Mouse (Mus musculus) lung, embryonic 14.5 days (tissue): Measurements from ENCODE around the gene Ddx1. TPM values are rescaled to one million over a fixed set of nuclear protein-coding genes. Genes with fewer than 3 reads are reported as not detected.

ENCODE experiments used
- ATAC-seq: fragments of 200-750 bp; cut with Nextera tagmentation; 2 replicates; pipeline ENCODE4 v1.8.0; 2017; ENCODE audit warnings: mild to moderate bottlenecking, moderate TSS enrichment, moderate library complexity; ENCODE audit not compliant: insufficient read depth
- DNase-seq: peaks from one replicate; pipeline ENCODE4 v3.0.0-alpha.2; 2015
- H3K27ac ChIP-seq: fragments of 300-500 bp; sonication (generic); 2 replicates; pipeline ENCODE4 v1.5.1; 2014; ENCODE audit warnings: low read depth, mild to moderate bottlenecking, moderate library complexity
- H3K27me3 ChIP-seq: fragments of 300-500 bp; sonication (generic); 2 replicates; pipeline ENCODE4 v1.6.1; 2014; ENCODE audit warnings: low read length, control low read depth; ENCODE audit not compliant: insufficient read depth
- H3K36me3 ChIP-seq: fragments of 300-500 bp; sonication (generic); 2 replicates; pipeline ENCODE4 v1.6.1; 2014; ENCODE audit warnings: control low read depth; ENCODE audit not compliant: insufficient read depth
- H3K4me1 ChIP-seq: fragments of 300-500 bp; sonication (generic); 2 replicates; pipeline ENCODE4 v1.6.1; 2014; ENCODE audit warnings: antibody characterized with exemption, control low read depth; ENCODE audit not compliant: insufficient read depth
- H3K4me2 ChIP-seq: fragments of 300-500 bp; sonication (generic); 2 replicates; pipeline ENCODE4 v1.6.1; 2014; ENCODE audit warnings: mild to moderate bottlenecking
- H3K4me3 ChIP-seq: fragments of 300-500 bp; sonication (generic); 2 replicates; pipeline ENCODE4 v1.5.1; 2014; ENCODE audit warnings: low read depth, low read length
- H3K9ac ChIP-seq: fragments of 300-500 bp; sonication (generic); 2 replicates; pipeline ENCODE4 v1.6.1; 2014
- H3K9me3 ChIP-seq: fragments of 300-500 bp; sonication (generic); 2 replicates; pipeline ENCODE4 v1.6.1; 2016; ENCODE audit warnings: low read depth, low read length, control low read depth
- CTCF ChIP-seq: IDR thresholded peaks from 2 replicates; pipeline ENCODE4 v1.5.1; 2016; ENCODE audit warnings: antibody characterized with exemption, low read depth
- WGBS: fragments of 180-500 bp; shearing (Covaris S2); extraction: QIAGEN DNeasy Blood & Tissue Kit; methylation state at CpG from one replicate; pipeline ENCODE4 v1.1.7; 2014; 5-methylcytosine and 5-hydroxymethylcytosine counted together
- polyA plus RNA-seq: library from polyadenylated mRNA; unstranded; fragments of >200 nt; fragmentation: Nextera tagmentation; extraction: Ambion mirVana; gene quantifications from 2 replicates; pipeline ENCODE4 v1.2.1, GENCODE M21; 2014

The Ddx1 gene
- polyA plus RNA-seq, 1 experiment from 2014 or later = 174 TPM

DNA sequence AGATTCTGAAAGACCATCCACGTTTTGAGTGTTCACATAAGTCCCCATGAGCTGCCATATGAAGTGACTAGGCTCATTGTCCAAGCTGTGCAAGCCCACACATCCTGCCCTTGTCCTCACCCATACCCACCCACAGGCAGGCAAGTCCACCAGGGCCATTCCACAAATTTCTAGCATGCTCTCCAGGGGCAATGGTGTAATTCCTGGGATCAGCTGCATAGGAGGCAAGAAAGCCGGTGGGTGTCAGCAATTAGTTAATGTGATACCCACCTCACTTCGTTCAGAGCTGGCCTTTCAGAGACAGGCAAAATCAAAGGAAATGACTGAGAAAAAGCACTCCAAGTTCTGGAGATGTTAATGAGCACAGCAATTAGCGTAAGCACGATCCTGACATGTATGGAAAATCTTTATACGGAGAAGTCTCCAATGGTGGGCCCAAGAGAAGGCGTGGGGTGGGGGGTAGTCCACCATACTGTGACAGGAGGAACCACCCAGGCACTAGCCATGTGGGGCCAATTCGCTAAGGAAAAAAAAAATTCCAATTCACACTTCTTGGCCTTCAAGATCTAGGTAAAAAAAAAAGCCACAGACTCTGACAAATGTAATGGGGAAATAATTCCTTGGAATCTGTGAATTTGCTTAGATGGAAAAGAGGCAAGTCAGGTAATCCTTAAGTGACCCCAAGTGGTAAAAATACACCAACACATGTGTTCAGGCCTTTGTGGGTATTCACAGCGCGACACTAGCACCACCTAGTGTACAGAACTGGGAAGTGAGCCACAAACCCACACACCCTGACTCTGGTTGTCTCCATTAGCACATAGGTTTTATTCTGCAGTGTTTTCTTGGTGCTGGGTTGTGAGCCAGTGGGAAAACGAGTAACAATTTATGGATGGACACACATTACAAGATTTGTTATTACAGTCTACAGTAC lies 34.4 kb downstream of the Ddx1 start:
- Histone ChIP-seq H3K36me3 (peaks cover 24% of the 10 kb centered on the region), H3K27ac (no peak overlapping the region), H3K9me3 (0 out of 2 replicates have a peak, but pooled peaks cover 3% of the 10 kb centered on the region), H3K4me2 (no peak overlapping the region), H3K4me3 (no peak overlapping the region), H3K27me3 (no peaks in the 10 kb centered on the region), H3K4me1 (no peaks in the 10 kb centered on the region), H3K9ac (no peak overlapping the region)
- ATAC-seq (peak; percentile 88), DNase-seq (peak; percentile 96)
- WGBS = 27% methylated on average over 11 of the region's 11 CpGs
- TF ChIP-seq CTCF = peak; percentile 100

DNA sequence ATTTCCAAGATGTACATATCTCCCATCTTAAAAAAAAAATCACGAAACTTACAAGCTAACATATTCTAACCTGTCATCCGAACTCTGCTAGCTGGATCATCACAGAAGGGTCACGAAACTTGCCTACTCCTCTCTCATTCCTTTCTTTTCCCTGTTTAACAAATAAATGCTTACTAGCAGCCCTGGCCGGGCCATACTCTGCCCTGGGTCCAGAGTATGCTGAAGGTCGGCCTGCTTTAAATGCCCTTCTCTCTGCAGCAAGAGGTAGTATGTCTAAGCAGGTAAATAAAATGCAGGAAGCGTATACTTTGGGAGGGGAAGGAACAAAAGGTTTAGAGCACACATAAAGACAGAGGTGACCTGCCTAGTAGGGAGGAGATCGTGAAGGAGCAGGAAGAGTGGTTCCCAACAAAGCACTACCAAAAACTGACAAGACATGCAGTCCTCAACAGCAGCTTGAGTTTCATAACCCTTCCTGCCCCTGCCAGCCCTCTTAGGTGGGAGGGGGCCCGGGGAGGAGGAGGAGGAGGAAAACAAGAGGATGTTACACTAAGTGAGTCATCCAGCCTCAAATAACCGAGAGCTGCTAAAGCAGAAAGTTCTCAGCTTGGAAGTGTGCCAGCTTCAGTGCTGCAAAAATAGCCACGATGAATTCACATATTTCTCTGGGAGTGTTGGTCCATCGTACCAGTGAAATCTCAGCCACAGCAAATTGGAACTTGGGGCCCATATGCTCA lies 37.1 kb downstream of the Ddx1 start:
- 50% methylated on average over 11 of the region's 11 CpGs for WGBS
- DNase-seq = peak; percentile 90
- Histone ChIP-seq H3K4me1 (no peaks in the 10 kb centered on the region), H3K36me3 (0 out of 2 replicates have a peak, but pooled peaks cover 2% of the 10 kb centered on the region), H3K4me2 (no peak overlapping the region), H3K9ac (no peak overlapping the region), H3K27me3 (no peaks in the 10 kb centered on the region), H3K9me3 (0 out of 2 replicates have a peak, but pooled peaks cover 3% of the 10 kb centered on the region), H3K4me3 (no peak overlapping the region), H3K27ac (peak overlapping the region; percentile 6; the same call in 1 of the 2 replicates)
- TF ChIP-seq CTCF = no peak
- peak; percentile 16; the same call in 1 of the 2 replicates for ATAC-seq

DNA sequence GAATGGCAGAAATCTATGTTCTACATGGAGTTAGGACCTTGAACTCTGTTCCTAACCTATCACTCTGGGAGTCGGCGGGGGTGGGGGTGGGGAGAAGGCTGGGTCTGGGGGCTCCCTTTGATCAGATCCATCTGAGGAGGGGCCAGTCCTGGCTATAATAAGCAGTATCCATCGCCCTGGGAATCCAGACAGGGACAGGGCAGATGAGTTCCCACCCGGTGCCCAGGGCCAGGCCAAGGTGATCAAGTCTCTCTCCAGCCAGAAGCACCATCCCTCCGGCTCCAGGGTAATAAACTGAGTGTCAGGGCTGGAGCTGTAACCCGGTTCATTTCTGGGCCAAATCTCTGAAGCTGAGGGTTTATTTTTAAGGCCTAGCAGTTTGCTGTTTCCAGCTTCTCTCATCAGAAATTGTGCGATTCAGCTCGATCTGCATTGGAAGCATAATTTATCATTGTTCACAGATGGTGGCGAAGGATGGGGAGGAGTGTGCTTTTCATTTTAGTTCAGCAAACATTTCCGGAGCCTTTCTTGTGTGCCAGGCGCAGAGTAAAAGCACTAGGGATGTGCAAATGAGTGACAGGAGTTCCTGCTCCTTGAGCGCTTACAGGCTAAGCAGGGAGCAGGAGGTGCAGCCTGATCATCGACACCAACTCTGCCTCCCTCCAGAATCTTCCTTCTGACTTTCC lies 39.2 kb downstream of the Ddx1 start:
- ATAC-seq = no peak
- no peak for TF ChIP-seq CTCF
- Histone ChIP-seq H3K9me3 (0 out of 2 replicates have a peak, but pooled peaks cover 3% of the 10 kb centered on the region), H3K9ac (no peak overlapping the region), H3K4me3 (no peak overlapping the region), H3K4me1 (no peaks in the 10 kb centered on the region), H3K4me2 (no peak overlapping the region), H3K27me3 (no peaks in the 10 kb centered on the region), H3K36me3 (no peaks in the 10 kb centered on the region), H3K27ac (no peak overlapping the region)
- DNase-seq = no peak
- 54% methylated on average over 13 of the region's 13 CpGs for WGBS

DNA sequence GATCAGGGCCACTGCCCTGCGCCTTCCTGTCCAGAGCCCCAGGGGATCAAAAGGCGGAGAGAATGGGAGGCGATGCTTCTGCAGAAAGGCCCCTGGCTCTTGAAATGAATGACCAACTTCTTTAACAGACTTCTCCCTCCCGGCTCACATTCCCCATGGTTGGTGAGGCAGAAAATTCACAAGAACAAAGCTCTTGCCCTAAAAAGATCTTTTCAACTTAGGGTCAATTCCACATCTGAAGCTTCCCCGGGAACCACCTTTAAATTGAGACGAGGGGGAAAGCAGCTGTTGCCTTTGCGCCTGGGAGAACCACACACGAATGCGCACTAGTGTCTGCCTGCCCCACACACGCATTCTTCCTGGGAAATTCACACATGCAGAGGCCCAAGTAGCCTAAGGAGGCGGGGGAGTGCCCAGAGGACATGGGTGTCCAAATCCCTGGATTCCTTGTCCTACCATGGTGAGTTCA lies 40.0 kb downstream of the Ddx1 start:
- H3K27ac ChIP-seq = no peak overlapping the region
- no peak overlapping the region for H3K4me2 ChIP-seq
- no peaks in the 10 kb centered on the region for H3K36me3 ChIP-seq
- no peak for TF ChIP-seq CTCF
- no peak overlapping the region for H3K4me3 ChIP-seq
- WGBS = 75% methylated on average over 11 of the region's 11 CpGs
- H3K27me3 ChIP-seq = no peaks in the 10 kb centered on the region
- H3K9me3 ChIP-seq = 0 out of 2 replicates have a peak, but pooled peaks cover 3% of the 10 kb centered on the region
- H3K4me1 ChIP-seq = no peaks in the 10 kb centered on the region
- DNase-seq (no peak), ATAC-seq (no peak; the same call in 1 of the 2 replicates)
- no peak overlapping the region for H3K9ac ChIP-seq

DNA sequence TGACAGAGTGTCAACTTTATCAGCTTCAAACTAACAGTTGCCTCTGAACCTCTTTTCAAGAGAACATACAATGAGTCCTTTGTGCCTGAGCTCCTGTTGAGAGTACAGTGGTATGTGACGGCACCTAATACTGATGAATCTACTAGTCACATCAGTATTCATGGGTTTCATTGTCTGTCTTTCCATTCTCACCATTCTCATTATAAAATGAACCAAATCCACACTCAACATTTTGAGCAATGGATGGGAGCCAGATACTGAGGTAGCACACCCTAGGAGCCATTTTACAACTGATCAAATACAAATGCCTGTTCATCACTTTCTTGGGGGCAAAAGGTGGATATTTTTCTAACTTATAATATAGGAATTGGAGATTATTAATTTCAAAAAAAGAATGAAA lies 40.5 kb downstream of the Ddx1 start:
- Histone ChIP-seq H3K9ac (no peak overlapping the region), H3K27ac (no peak overlapping the region), H3K27me3 (no peaks in the 10 kb centered on the region), H3K4me3 (no peak overlapping the region), H3K4me2 (no peak overlapping the region), H3K4me1 (no peaks in the 10 kb centered on the region), H3K9me3 (0 out of 2 replicates have a peak, but pooled peaks cover 3% of the 10 kb centered on the region), H3K36me3 (no peaks in the 10 kb centered on the region)
- no peak for ATAC-seq
- no peak for DNase-seq
- 74% methylated on average over 1 of the region's 1 CpGs for WGBS
- TF ChIP-seq CTCF = no peak

DNA sequence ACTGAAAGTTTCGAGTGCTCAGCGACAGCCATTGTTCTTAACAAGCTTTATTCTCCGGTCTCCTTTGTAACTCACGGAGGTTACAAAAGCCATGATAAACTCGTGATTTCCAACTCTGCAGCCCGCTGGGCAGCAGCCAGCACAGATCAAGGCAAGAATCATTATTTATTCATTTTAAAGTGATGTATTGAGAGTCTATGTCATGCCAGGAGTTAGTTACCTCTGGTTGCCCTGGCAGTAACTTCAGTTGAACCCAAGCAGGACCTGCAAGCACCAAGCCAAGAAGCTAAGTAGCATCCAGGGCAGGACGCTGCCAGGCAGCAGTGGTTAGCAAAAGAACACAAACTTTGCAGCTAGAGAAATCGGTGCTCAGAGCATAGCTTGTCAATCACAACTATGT lies 41.9 kb downstream of the Ddx1 start:
- no peak overlapping the region for H3K9ac ChIP-seq
- TF ChIP-seq CTCF = no peak
- H3K27me3 ChIP-seq = no peaks in the 10 kb centered on the region
- ATAC-seq = no peak
- 0 out of 2 replicates have a peak, but pooled peaks cover 3% of the 10 kb centered on the region for H3K9me3 ChIP-seq
- no peak overlapping the region for H3K4me3 ChIP-seq
- H3K4me2 ChIP-seq = no peak overlapping the region
- no peaks in the 10 kb centered on the region for H3K36me3 ChIP-seq
- no peak for DNase-seq
- no peak overlapping the region for H3K27ac ChIP-seq
- no peaks in the 10 kb centered on the region for H3K4me1 ChIP-seq
- 47% methylated on average over 8 of the region's 8 CpGs for WGBS
